Mouse (Mus musculus): ENCODE results near the gene Sdsl.
A peak's percentile ranks its signal among the peaks of the same experiment; 100 is the strongest.

Sdsl gene

DNA sequence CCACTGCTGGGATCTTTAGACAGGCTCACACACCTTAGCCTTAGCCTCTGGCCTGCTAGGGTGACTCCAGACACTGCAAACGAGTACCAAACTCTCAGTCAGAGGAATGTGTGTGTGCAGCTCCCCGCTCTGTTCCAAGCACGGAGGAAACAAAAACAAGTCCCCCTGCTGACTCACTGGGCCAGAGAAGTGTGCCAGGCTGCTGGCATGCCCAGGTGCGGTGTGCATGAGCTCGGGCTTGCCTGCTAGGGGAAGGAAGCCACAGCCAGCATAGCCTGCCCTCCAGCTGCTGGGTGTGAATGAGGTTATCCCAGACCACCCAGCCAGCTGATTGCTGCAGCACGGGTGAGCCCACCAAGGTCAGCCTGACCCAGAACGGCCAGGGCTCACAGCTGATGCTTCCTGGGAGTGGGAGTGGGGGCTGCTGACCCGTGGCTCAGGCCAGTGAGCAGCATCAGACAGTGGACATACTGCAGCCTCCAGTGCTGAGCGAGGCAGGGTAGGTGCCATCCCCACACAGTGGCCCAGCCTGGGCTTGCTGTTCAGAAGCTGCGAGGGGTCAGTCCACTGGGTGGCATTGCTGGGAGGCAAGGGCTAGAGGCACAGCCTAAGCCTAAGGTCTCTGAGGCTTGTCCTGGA, 22.6 kb upstream of the Sdsl start:
- DNase-seq (ENCODE audit: inconsistent ontology term): peak; percentile 70

DNA sequence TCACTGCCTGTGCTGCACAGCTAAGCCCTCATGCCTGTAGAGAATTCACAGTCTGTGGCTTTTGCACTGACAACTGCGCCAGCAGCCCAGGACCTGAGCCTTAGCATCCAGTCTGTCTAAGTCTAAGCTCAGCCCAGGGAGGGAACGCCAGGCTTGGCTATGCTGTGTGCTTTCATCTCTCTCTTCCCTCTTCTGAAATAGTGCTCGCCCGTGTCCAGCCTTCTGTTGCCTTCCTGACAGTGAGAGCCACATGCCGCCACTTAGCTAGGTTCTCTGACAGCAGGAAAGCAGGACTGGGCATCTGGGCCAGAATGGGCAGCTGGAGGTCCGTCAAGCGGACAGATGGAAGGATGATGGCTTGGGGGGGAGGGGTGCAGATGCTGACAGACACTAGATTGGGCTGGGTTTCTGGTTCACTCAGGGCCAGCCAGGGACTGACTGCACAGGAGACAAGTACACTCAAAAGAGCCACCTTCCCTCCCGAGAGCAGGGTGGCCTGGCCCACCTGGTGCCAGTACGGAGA, 21.3 kb upstream of the Sdsl start:
- DNase-seq (ENCODE audit: inconsistent ontology term): no peak

DNA sequence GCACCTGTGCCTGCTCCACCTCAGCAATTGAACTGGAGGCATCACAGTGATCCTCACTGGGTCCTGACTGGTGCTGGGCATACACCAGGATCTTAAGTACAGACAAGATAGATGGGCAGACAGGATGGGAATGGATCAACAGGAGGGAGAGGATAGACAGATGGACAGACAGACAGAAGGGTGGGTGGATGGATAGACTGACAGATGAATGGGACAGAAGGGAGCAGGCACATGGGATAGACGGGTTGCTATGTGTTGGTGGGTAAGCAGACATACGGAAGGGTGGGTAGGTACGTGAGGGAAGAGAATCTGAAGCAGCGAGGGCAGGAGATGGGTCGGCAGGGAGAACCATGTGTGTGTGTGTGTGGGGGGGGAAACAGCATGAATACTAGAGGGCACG, 20.8 kb upstream of the Sdsl start:
- DNase-seq (ENCODE audit: inconsistent ontology term): no peak

DNA sequence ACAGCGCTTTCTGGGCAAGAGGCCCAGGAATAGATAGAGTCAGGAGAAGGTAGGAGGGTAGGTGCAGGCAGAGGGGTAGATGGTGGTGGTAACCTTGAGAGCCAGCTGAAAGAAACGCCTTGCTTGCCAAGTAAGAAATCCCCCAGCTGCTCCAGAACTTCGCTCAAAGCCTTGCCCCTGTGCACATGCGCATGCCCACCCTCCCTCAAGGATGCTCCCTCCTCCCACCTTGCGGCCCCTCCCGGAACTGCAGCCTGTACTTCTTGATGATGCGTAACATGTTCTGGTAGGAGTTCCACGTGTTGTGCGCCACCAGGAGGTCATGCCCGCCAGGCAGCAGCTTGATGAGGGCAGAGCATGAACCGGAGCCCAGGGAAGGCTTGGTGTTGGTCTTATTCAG, 19.8 kb upstream of the Sdsl start:
- DNase-seq (ENCODE audit: inconsistent ontology term): no peak

DNA sequence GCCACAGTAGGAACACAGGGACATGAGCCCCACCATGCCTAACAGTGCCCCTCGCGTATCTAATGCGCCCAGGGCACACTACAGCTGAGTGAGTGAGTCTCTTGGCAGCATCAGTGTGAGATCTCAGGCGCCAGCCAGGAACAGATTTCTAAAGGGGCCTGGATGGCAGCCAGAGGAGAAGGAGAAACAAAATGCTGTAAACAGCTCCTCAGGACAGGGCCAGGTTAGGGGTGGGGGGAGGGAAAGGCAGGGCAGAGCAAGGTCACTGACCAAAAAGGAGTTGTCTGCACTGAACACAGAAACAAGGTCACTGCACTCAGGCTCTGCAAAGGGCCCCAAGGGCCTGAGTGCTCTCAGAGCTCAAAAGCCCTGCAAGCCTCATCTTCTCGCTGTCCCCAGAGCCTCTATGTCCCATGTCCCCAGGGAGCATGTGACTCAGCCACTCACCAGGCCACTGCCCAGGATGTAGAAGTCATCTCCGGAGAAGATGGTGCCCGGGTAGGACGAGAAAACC, 18.1 kb upstream of the Sdsl start:
- peak; percentile 82 for DNase-seq (ENCODE audit: inconsistent ontology term)

DNA sequence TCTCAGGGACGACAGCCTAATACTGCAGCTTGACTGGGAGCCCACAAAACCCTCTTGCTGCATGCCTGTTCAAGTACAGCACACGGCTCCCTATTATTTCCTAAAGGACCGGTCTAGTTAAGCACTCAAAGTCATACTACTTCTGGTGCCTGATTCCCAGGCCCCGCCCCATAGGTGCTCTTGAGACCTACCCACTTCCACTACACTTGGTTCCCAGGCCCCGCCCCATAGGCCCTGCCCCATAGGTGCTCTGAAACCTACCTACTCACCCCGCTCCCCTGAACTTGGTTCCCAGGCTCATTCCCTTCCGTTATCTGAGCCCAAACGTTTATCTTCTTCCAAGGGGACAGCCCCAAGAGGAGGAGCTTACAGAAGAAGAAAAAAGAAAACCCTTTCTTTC, 15.2 kb upstream of the Sdsl start:
- DNase-seq (ENCODE audit: inconsistent ontology term): no peak

DNA sequence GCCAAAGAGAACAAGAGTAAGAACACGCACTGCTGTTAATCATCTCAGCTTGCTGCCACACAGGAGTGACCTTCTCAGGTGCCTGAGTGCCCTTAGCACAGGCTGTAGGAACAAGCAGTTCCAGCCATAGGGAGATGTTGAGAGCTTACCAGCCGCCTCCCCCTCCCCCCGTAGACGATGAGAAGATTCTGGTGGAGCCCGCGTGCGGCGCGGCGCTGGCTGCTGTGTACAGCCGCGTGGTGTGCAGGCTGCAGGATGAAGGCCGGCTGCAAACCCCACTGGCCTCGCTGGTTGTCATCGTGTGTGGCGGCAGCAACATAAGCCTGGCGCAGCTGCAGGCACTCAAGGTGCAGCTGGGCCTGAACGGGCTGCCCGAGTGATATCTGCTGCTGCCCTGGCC, 10.8 kb upstream of the Sdsl start:
- no peak for DNase-seq (ENCODE audit: inconsistent ontology term)

DNA sequence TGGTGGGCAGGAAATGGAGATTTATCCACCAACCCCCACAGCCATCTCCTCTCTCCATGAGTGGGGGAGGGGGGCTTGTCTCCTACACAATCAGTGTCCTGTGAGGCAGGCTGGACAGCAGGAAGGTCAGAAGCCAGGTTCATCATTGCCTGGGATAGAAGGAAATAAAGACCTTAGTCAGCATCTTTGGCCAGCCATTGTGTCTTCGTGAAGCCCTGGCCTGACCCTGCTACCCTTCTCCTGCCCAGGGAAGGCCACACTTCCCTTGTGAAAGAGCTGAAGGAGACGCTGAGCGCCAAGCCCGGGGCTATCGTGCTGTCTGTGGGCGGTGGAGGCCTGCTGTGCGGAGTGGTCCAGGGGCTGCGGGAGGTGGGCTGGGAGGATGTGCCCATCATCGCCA, 8.6 kb upstream of the Sdsl start:
- no peak for DNase-seq (ENCODE audit: inconsistent ontology term)

DNA sequence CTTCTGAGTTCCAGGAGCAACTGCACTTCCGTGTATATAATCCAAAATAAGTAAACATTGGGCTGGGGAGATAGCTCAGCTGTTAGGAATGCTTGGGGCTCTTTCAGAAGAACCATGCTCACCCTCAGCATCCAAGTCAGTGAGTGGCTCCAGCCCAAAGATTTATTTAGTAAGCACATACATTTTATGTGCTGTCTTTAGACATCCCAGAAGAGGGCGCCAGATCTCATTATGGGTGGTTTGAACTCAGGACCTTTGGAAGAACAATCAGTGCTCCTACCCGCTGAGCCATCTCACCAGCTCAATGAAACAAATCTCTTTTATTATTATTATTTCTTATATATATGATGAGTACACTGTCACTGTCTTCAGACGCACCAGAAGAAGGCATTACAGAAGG, 6.9 kb upstream of the Sdsl start:
- DNase-seq (ENCODE audit: inconsistent ontology term): no peak

DNA sequence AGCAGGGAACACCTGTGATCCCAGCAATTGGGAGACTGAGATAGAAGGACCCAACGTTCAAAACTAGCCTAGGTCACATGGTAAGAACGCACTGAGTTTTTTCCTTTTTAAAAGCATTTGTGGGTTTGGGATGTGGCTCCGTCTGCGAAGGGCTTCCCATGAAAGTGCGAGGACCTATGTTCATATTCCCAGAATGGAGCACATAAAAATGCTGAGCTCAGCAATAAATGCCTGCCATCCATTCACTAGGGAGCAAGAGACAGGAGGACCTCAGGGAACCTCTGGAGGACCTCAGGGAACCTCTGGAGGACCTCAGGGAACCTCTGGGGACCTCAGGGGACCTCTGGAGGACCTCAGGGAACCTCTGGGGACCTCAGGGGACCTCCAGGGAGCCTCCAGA, 5.4 kb upstream of the Sdsl start:
- DNase-seq (ENCODE audit: inconsistent ontology term): no peak

DNA sequence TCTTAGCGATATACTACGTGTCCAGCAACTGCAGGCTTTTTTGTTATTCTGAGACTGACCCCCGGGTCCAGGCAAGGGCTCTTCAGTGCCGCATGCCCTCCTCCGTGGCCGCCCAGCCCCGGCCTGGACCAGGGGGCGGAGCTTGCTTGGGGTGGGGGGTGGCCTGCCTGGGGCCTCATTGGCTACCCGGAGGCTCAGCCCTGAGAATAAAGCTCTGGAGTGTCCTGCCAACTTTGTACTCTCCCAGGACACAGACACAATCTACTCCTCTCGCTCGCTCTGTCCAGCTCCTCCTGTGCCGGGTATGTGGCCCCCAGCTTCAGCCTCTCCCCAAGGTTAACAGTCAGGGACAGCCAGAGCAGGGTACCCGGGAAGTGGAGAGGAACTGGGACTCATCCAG, 3.7 kb upstream of the Sdsl start, which contains the start of gene Sds:
Gene Sds, plus strand, starts transcription at position 231 of the 400 bp plus-strand sequence.
- no peak for DNase-seq (ENCODE audit: inconsistent ontology term)

DNA sequence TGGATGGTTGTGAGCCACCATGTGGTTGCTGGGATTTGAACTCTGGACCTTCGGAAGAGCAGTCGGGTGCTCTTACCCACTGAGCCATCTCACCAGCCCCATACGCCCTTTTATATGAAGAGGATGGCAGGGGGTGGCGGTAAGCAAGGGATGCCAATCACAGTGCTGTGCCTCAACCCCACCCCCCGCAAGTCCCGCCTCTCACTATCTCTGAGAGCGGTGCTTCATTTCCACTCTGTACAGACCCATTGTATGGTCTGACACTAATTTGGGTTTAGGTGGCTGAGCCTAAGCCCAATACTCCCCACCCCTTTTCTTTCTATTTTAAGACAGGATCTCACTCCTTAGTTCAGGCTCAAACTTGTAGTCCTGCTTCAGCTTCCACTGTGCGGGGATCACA, 3.3 kb upstream of the Sdsl start:
- no peak for DNase-seq (ENCODE audit: inconsistent ontology term)

DNA sequence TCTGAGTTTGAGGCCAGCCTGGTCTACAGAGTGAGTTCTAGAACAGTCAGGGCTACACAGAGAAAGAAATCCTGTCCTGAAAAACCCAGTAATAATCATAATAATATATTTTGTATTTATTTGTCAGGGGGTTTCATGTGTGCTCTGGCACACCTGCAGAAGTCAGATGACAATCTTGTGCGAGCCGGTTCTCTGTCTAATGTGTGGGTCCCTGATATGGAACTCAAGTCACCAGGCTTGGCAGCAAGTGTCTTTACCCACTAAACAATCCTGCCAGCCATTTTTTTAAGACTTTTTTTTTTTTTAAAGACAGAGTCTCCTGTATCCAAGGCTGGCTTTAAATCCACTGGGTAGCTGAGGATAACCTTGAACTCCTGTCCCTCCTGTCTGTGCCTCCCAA, 751 bp upstream of the Sdsl start:
- DNase-seq (ENCODE audit: inconsistent ontology term): no peak

DNA sequence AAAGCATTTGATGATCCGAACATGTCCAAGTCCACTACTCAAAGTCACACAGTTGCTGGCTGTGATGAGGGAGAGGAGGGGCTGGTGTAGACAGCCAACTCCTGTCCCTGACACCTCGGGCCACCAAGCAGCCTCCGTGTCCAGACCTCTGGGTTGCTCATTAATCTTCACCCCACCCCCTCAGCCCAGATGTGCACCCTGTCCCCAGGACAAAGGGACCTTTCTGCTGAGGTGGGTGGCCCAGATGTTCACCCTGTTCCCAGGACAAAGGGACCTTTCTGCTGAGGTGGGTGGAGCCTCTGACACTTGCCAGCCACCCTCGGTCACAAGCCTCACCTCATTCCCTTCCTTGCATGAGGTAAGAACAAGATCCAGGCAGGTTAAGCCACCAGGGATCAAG, 1.1 kb downstream of the Sdsl start:
- no peak for DNase-seq (ENCODE audit: inconsistent ontology term)

DNA sequence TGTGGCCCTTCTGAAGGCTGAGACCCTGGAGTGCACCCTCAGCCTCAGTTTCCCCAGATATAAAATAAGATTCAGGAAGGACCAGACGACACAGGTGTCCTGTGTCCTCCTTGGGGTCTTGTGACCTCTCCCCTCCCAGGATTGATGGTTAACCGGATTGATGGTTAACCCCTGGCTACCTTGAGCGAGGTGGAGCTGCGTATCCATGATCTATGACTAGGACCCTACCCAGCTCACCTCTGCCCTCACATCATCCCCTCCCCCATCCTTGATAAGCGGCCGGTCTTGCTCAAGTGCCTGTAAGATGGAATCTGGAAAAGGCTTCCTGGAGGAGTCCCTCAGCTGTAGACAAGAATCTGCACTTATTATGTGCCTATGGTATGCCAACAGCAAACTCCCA, 3.8 kb downstream of the Sdsl start:
- no peak for DNase-seq (ENCODE audit: inconsistent ontology term)

DNA sequence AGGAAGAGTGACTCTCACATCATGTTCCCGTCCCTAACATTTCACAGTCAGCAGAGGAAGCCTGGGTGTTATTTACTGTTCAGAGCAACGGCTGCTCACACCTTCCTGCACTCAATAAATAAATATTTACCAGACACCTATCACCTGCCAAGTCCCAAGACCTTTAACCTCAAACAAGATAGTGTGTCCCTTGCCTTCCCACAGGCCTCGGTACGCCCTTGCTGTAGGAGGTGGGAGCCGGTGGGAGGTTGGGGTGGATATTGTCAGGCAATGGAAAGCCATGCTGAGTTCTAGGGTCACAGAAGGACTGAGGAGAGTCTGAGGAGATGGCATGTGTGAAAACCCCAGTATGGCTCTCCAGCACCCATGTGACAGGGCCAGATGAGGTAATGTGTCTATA, 4.3 kb downstream of the Sdsl start:
- no peak for DNase-seq (ENCODE audit: inconsistent ontology term)

DNA sequence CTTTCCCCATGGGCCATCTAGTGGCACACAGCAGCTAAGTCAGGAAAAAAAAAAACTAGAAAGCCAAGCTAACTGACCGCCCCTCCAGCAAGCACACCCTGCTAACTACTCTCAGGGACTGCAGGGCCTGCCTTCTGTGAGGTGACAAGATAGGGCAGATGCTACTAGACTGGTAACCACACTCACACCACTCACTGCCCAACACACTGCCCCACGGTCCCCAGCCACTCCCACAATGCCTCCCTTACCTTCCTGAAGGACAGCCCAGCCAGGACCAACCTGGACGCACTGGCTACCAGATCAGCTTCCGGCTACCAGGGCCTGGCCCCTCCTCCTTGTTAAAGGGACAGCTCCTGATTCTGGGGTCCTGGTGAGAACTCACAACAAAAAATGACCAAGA, 5.6 kb downstream of the Sdsl start:
- peak; percentile 44 for DNase-seq (ENCODE audit: inconsistent ontology term)

DNA sequence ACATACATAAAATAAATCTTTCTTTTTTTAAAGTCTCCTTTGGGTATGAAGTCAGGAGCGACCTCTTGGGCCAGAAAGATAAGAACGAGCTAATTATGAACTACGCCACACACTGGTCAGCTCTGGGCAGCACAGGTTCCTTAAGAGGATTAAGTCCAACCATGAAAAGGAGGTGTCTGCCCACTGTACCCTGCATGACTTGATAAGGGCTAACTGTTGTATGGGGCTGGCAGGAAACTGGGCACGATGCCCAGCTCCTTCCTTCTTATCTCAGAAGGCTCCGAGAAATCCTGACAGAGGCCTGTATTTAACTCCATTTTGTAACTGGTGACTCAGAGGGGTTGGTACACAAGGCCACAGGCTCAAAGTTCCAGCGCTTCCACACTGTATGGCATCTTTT, 6.8 kb downstream of the Sdsl start:
- no peak for DNase-seq (ENCODE audit: inconsistent ontology term)

DNA sequence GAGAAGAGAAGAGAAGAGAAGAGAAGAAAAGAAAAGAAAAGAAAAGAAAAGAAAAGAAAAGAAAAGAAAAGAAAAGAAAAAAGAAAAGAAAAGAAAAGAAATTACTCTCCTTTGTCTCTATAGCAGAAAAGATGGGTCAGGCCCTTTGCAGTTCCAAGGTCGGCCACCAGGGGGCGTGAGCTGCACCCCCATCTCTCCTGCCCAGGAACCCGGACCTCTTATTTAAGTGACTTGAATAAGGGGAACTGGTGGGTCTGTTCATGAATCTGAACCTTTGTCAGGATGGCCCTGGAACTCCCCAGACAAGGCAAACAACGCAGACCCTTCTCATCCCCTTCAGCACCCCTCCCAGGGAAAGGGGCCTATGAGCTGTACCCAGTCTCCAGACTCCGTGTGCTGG, 7.5 kb downstream of the Sdsl start:
- no peak for DNase-seq (ENCODE audit: inconsistent ontology term)

DNA sequence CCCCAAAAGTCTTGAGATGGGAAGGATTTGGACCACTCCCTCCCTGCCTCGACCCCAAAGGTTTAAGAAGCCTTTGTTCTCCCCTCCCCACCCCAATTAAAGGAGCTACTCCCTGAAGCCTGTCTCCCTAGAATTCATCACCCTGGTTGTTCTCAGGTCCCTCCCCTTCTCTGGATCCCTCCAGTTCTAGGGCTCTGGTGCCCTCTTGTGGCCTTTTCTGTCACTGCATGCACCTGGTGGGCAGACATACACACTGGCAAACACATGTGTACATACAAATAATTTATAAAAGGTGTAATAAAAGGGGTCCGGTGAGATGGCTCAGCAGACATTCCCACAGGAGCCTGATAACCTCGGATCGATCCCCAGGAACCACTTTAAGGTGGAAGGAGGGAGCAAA, 8.3 kb downstream of the Sdsl start:
- no peak for DNase-seq (ENCODE audit: inconsistent ontology term)

DNA sequence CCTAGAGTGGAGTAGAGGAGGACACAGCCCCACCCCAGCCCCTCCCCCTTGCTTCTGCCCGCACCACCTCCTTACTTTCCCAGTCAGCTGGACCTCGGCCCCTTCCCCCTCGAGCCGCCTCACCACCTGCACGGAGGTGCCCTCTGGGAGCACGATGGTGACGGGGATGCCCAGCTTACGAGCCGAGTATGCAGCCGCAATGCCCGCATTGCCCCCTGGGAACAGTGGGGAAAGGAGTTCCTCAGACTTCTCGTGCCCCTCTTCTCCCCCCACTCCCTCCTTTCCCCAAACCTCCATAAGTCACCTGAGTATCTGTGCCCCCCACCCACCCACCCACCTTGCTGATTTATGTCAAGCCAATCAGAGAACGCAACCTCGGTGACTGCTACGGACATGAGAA, 10.7 kb downstream of the Sdsl start:
- no peak for DNase-seq (ENCODE audit: inconsistent ontology term)

DNA sequence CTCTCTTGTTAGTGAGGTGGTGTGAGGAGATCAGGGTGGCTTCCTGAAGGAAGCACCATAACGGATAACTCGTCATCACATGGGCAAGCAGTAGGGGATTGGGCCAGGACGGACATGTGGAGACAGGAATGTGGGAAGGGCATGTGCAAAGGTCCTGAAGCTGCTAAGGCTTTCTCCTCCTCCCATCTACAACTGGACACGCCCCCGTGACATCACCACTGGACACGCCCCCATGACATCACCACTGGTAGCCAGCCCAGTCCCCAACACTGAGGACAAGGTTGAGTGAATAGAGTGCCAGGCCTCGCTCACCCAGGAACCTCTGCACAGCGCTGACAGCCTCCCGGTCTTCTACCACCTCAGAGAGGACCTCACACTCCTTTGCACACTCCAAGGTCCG, 13.5 kb downstream of the Sdsl start:
- DNase-seq (ENCODE audit: inconsistent ontology term): no peak

DNA sequence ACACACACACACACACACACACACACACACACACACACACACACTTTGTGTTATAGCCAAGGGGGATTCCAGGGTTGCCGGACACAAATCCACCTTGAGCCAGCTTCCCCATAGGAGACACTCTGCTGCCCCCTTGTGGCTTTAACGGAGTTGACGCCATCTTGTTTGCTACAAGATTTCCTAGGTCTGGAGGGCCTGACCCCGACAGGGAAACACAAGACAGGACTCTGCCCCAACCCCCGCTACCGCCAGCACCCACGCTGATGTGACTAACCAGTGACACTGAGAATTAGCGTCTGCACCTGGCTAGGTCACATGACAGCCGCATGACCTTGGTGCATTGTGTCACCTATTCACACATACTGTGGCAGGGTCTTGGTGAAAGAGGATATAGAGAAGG, 15.0 kb downstream of the Sdsl start:
- DNase-seq (ENCODE audit: inconsistent ontology term): peak; percentile 42
